Mouse (Mus musculus) 3T3-L1 (cell line): ENCODE measurements around the gene Pde4d.

Source experiments
- DNase-seq: peaks from one replicate; pipeline ENCODE4 v3.0.0-alpha.2; 2015; ENCODE audit warnings: low read depth, low spot score

The Pde4d gene

DNA sequence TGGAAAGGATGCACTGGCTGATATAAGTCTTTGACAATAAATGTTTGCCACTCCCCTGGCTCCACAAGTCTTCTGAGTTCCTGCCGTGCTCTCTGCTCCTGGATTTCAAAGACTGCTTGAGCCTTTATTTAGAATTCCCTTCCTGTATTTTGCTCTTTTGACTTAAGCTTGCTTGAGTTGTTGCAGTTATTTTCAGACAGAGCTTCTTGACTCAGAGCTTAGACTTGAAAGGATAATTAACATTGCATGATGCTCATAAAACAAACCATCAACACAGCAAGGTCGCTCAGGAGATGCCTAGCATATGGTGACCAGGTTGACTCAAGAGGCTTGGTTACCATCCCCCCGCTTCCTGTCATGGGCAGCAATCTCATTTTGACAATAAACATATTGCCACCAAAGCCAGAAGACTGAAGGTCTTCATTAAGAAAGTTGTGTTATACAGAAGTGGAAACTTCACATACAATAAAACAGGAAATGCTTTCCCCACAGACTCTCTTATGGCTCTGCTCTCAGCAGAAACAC, 1544.6 kb downstream of the Pde4d start:
- no peak for DNase-seq

DNA sequence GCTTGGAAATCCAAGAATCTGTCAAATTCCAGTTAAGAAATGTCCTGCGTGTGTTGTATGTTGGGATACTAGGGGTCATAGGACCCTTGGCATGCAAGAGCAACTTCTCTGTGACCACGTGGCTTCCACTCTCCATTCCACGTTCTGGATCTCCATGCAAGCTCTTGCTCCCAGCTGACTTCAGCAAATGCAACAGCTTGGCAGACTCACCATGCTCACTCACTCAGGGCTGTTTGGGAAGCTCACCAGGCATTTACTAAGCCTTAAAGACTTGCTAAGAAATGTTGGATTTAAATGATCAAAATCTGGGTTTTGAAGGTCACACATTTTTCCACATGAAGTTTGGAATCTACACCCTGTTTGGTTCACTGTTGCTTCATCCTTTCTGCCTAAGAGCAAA, 1552.3 kb downstream of the Pde4d start:
- DNase-seq: no peak
